Mouse (Mus musculus) C2C12 (cell line): ENCODE data around the gene Usp51. TPM values are rescaled to one million over a fixed set of nuclear protein-coding genes. Genes with fewer than 3 reads are reported as not detected.
"Not testable (repeated sequence)": the region's sequence is repeated elsewhere in the genome, so short reads cannot be mapped to it uniquely, and the experiment has no call there.

Source experiments
- H3K27me3 ChIP-seq: one replicate; pipeline ENCODE4 v1.6.1; 2011; ENCODE audit not compliant: control insufficient read depth, insufficient read depth, insufficient read length
- H3K36me3 ChIP-seq: one replicate; pipeline ENCODE4 v1.6.1; 2011; ENCODE audit not compliant: control insufficient read depth, insufficient read depth
- H3K4me3 ChIP-seq: one replicate; pipeline ENCODE4 v1.5.1; 2011; ENCODE audit warnings: mild to moderate bottlenecking, control low read depth; ENCODE audit not compliant: poor library complexity, insufficient read depth, severe bottlenecking
- H3K79me2 ChIP-seq: one replicate; pipeline ENCODE4 v1.6.1; 2011; ENCODE audit not compliant: control insufficient read depth, insufficient read depth
- H3K79me3 ChIP-seq: one replicate; pipeline ENCODE4 v1.6.1; 2011; ENCODE audit warnings: low read depth, control low read depth
- H3ac ChIP-seq: one replicate; pipeline ENCODE3; 2011; ENCODE audit warnings: low read depth; ENCODE audit not compliant: control insufficient read depth, insufficient read length
- CEBPB ChIP-seq: IDR thresholded peaks from one replicate; pipeline ENCODE4 v1.6.1; 2011; ENCODE audit warnings: low read depth, mild to moderate bottlenecking, control low read depth, moderate library complexity
- CTCF ChIP-seq: IDR thresholded peaks from one replicate; pipeline ENCODE4 v1.5.1; 2011; ENCODE audit not compliant: control insufficient read depth, insufficient read depth, insufficient read length
- FOSL1 ChIP-seq: IDR thresholded peaks from one replicate; pipeline ENCODE4 v1.8.0; 2011; ENCODE audit warnings: mild to moderate bottlenecking, low read length; ENCODE audit not compliant: poor library complexity, insufficient read depth, severe bottlenecking
- MAX ChIP-seq: IDR thresholded peaks from one replicate; pipeline ENCODE4 v1.6.1; 2011; ENCODE audit warnings: mild to moderate bottlenecking, control low read depth
- MYOD1 ChIP-seq: IDR thresholded peaks from one replicate; pipeline ENCODE4 v1.6.1; 2011; ENCODE audit warnings: low read depth; ENCODE audit not compliant: control insufficient read depth, insufficient read length
- MYOG ChIP-seq: IDR thresholded peaks from one replicate; pipeline ENCODE4 v1.6.1; 2011; ENCODE audit not compliant: control insufficient read depth, insufficient read length; ENCODE audit errors: extremely low read depth
- USF1 ChIP-seq: IDR thresholded peaks from one replicate; pipeline ENCODE4 v1.6.1; 2011; ENCODE audit warnings: low read depth, mild to moderate bottlenecking, control low read depth, moderate library complexity
- long read RNA-seq, 2 experiments: library from polyadenylated mRNA; unstranded; transcript quantifications; one replicate each; pipeline ENCODE4 v2.0.0; 2019 to 2020
- polyA plus RNA-seq: library from polyadenylated mRNA; unstranded; fragments of >200 nt; fragmentation: generic; extraction: Trizol; gene quantifications from one replicate; pipeline ENCODE4 v1.2.1, GENCODE M21; 2012; ENCODE audit warnings: missing spikeins

Gene Usp51
- not detected for polyA plus RNA-seq
- long read RNA-seq, experiment 1 = 0 reads
- long read RNA-seq, experiment 2 = 0 reads

GRCm38 (mm10) chrX:153006387-153006841 is at the start of gene Usp51:
Gene Usp51 (plus strand): TSS chrX:153006469.
- H3K27me3 ChIP-seq = no peaks in the 10 kb centered on the region
- no peaks in the 10 kb centered on the region for H3K36me3 ChIP-seq
- no peaks in the 10 kb centered on the region for H3K79me2 ChIP-seq
- H3K4me3 ChIP-seq = no peak within 1 kb of the TSS
- TF ChIP-seq USF1 = no peak
- TF ChIP-seq FOSL1 = no peak
- TF ChIP-seq MAX = no peak
- TF ChIP-seq MYOD1 = no peak
- no peak for TF ChIP-seq MYOG
- TF ChIP-seq CEBPB = no peak
- TF ChIP-seq CTCF = no peak
- no peak within 1 kb of the TSS for H3ac ChIP-seq
- no peaks in the 10 kb centered on the region for H3K79me3 ChIP-seq

- Histone ChIP-seq H3K27me3 (no peaks in the 10 kb centered on the region), H3K79me3 (no peaks in the 10 kb centered on the region), H3K4me3 (no peak overlapping the region), H3K79me2 (no peaks in the 10 kb centered on the region), H3ac (no peak overlapping the region), H3K36me3 (no peaks in the 10 kb centered on the region)
- TF ChIP-seq FOSL1 = no peak
- no peak for TF ChIP-seq MAX
- no peak for TF ChIP-seq CTCF
- TF ChIP-seq MYOD1 = no peak
- TF ChIP-seq USF1 = no peak
- no peak for TF ChIP-seq CEBPB
- TF ChIP-seq MYOG = no peak
Observed at GRCm38 (mm10) chrX:152969606-152970005, 36.7 kb upstream of the Usp51 start.

GRCm38 (mm10) chrX:152973476-152974203 is 32.6 kb upstream of the Usp51 start:
- H3K4me3 ChIP-seq, H3ac ChIP-seq, H3K36me3 ChIP-seq, H3K27me3 ChIP-seq, H3K79me2 ChIP-seq, H3K79me3 ChIP-seq: not testable (repeated sequence)

GRCm38 (mm10) chrX:152974204-152974661 is 32.0 kb upstream of the Usp51 start:
- H3K27me3 ChIP-seq = no peaks in the 10 kb centered on the region
- H3K36me3 ChIP-seq = no peaks in the 10 kb centered on the region
- H3K79me3 ChIP-seq = no peaks in the 10 kb centered on the region
- H3ac ChIP-seq = no peak overlapping the region
- H3K4me3 ChIP-seq = no peak overlapping the region
- TF ChIP-seq MYOD1 (no peak), MYOG (no peak), USF1 (no peak), MAX (no peak), FOSL1 (no peak), CTCF (no peak), CEBPB (no peak)
- no peaks in the 10 kb centered on the region for H3K79me2 ChIP-seq

- Histone ChIP-seq H3ac (no peak overlapping the region), H3K27me3 (no peaks in the 10 kb centered on the region), H3K36me3 (no peaks in the 10 kb centered on the region), H3K4me3 (no peak overlapping the region), H3K79me2 (no peaks in the 10 kb centered on the region), H3K79me3 (no peaks in the 10 kb centered on the region)
- TF ChIP-seq MAX (no peak), FOSL1 (no peak), MYOD1 (no peak), USF1 (no peak), MYOG (no peak), CEBPB (no peak), CTCF (no peak)
Observed at GRCm38 (mm10) chrX:152976538-152976937, 29.7 kb upstream of the Usp51 start.

GRCm38 (mm10) chrX:152985009-152985408 is 21.3 kb upstream of the Usp51 start:
- Histone ChIP-seq H3K79me3 (no peaks in the 10 kb centered on the region), H3K79me2 (no peaks in the 10 kb centered on the region), H3K4me3 (no peak overlapping the region), H3K27me3 (no peaks in the 10 kb centered on the region), H3ac (no peak overlapping the region), H3K36me3 (no peaks in the 10 kb centered on the region)
- TF ChIP-seq CTCF = no peak
- TF ChIP-seq MAX = no peak
- TF ChIP-seq CEBPB = no peak
- TF ChIP-seq USF1 = no peak
- TF ChIP-seq MYOD1 = no peak
- no peak for TF ChIP-seq FOSL1
- no peak for TF ChIP-seq MYOG

- H3ac ChIP-seq, H3K4me3 ChIP-seq, H3K27me3 ChIP-seq, H3K79me2 ChIP-seq, H3K79me3 ChIP-seq, H3K36me3 ChIP-seq: not testable (repeated sequence)
Observed at GRCm38 (mm10) chrX:152989852-152990251, 16.4 kb upstream of the Usp51 start.

GRCm38 (mm10) chrX:152996105-152996504 is 10.2 kb upstream of the Usp51 start:
- H3ac ChIP-seq, H3K27me3 ChIP-seq, H3K4me3 ChIP-seq, H3K36me3 ChIP-seq, H3K79me2 ChIP-seq, H3K79me3 ChIP-seq: not testable (repeated sequence)
